Mouse (Mus musculus): ENCODE measurements around the gene Sycp3. TPM values are rescaled to one million over a fixed set of nuclear protein-coding genes. Genes with fewer than 3 reads are reported as not detected.

The Sycp3 gene
- total and polyA plus RNA-seq, 2 experiments from 2014 or later: 1.4 TPM; not detected in 1

DNA sequence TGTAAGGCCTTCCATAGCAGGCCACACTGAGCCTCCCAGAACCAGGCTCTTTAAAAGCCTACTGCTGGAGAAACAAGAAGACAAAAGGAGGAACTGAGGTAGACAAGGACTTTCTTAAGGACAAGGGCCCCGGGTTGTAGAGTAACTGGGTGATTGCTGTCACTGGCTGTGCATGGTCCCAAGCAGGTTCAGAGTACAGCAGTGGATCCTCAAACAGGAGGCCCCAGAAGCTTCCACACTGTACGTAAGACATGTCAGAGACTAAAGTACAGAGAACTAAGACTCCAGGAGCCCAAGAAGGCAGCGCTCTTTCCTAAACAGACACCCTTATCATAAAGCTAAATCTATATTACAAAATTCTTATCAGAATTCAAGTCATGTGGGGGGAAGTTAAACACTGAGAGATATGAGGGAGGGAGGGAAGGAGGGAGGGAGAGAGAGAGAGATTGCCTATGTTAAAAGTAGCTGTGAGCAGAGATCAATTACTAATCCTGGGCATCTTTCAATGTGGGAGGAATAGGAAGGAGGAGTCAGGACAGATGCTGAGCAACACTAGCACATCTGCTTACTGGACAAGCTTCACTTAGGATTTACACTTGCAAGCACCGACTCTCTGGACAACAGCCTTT is 35.7 kb downstream of the Sycp3 start:
- no peak overlapping the region for H3K27ac ChIP-seq (ENCODE audit: low read depth, low read length)
- ATAC-seq (ENCODE audit: low FRiP score): no peak

DNA sequence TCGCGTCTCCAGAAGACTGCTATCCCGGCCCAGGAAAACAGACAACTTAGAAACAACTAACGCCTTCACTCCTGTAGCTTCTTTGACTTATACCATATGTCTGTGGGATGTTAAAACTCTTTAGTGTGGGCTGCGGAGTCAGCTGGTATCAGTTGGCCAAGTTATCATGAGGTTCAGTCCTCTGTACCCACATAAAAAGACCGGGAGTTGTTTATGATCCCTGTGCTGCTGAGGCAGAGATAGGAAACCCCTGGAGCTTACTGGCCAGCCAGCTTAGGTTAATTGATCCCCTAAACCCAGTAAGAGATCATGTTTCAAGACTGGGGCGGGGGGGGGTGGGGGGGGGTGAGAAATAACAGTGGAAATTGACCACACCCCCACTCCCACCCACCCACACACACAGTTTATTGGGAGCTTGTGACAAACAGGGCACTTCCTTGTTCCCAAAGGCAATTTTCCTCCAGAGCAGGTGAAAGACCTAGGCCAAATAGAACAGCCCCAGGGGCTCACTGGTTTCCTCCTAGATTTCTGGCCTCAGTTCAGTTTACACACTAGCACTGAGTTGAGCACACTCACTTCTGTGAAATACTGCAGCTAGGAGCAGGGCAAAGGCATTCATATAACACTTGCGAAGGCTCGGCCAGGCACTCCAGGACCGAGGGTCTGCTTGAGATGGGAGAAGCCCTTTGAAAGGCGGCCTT is 37.6 kb downstream of the Sycp3 start:
- no peaks in the 10 kb centered on the region for H3K9me3 ChIP-seq (ENCODE audit: low read length)
- H3K27ac ChIP-seq (ENCODE audit: low read depth, low read length): no peak overlapping the region
- 82% methylated on average over 11 of the region's 11 CpGs for WGBS
- no peaks in the 10 kb centered on the region for H3K36me3 ChIP-seq (ENCODE audit: insufficient read depth, low read length)
- H3K27me3 ChIP-seq (ENCODE audit: insufficient read depth, low read length): no peaks in the 10 kb centered on the region
- DNase-seq (ENCODE audit: low spot score): no peak
- H3K4me3 ChIP-seq (ENCODE audit: low read depth, low read length): no peak overlapping the region
- no peak overlapping the region for H3K4me2 ChIP-seq (ENCODE audit: low read depth, low read length, poor library complexity, severe bottlenecking)
- no peak overlapping the region for H3K9ac ChIP-seq (replicated peaks; ENCODE audit: low read length, poor library complexity, severe bottlenecking)
- H3K4me1 ChIP-seq (ENCODE audit: insufficient read depth, low read length): peaks cover 2% of the 10 kb centered on the region; the same call in 1 of the 2 replicates
- no peak for TF ChIP-seq CTCF (IDR thresholded peaks at IDR 0.05)
- no peak for ATAC-seq (ENCODE audit: low FRiP score)

More for the DNA sequence above, 35.7 kb downstream of the Sycp3 start:
- Histone ChIP-seq H3K27me3 (ENCODE audit: insufficient read depth, low read length) (no peaks in the 10 kb centered on the region), H3K4me1 (ENCODE audit: insufficient read depth, low read length) (no peaks in the 10 kb centered on the region), H3K36me3 (ENCODE audit: insufficient read depth, low read length) (no peaks in the 10 kb centered on the region), H3K4me3 (ENCODE audit: low read depth, low read length) (no peak overlapping the region), H3K9ac (replicated peaks; ENCODE audit: low read length, poor library complexity, severe bottlenecking) (no peak overlapping the region), H3K9me3 (ENCODE audit: low read length) (no peaks in the 10 kb centered on the region), H3K4me2 (ENCODE audit: low read depth, low read length, poor library complexity, severe bottlenecking) (no peak overlapping the region)
- DNase-seq (ENCODE audit: low spot score): no peak
- 77% methylated on average over 4 of the region's 4 CpGs for WGBS
- TF ChIP-seq CTCF (IDR thresholded peaks at IDR 0.05): no peak

DNA sequence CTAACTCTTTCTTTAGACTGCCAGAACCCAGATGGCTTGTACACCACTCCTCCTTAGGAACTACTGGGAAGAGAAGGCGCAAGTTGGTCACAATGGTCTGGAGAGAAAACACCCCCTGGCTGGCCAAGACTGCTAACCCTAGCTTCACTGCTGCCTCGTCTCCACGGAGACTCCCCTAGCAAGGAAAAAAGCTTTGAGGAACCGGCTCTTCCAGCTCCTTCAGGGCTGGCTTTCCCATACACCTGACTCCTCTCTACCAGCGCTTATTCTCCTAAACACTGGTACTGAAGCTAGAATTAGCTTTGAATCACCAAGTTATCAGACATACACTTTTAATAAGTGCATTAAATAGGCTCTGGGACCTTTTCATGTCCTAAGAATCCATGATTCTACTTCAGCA is 40.6 kb downstream of the Sycp3 start:
- Histone ChIP-seq H3K9ac (replicated peaks; ENCODE audit: low read length, poor library complexity, severe bottlenecking) (no peak overlapping the region), H3K4me1 (ENCODE audit: insufficient read depth, low read length) (peaks cover 8% of the 10 kb centered on the region; the same call in 1 of the 2 replicates), H3K36me3 (ENCODE audit: insufficient read depth, low read length) (no peaks in the 10 kb centered on the region), H3K27ac (ENCODE audit: low read depth, low read length) (no peak overlapping the region), H3K4me2 (ENCODE audit: low read depth, low read length, poor library complexity, severe bottlenecking) (no peak overlapping the region), H3K4me3 (ENCODE audit: low read depth, low read length) (no peak overlapping the region), H3K9me3 (ENCODE audit: low read length) (no peaks in the 10 kb centered on the region), H3K27me3 (ENCODE audit: insufficient read depth, low read length) (no peaks in the 10 kb centered on the region)
- TF ChIP-seq CTCF (IDR thresholded peaks at IDR 0.05): no peak
- WGBS: 59% methylated on average over 5 of the region's 5 CpGs
- ATAC-seq (ENCODE audit: low FRiP score) (no peak), DNase-seq (ENCODE audit: low spot score) (no peak)

DNA sequence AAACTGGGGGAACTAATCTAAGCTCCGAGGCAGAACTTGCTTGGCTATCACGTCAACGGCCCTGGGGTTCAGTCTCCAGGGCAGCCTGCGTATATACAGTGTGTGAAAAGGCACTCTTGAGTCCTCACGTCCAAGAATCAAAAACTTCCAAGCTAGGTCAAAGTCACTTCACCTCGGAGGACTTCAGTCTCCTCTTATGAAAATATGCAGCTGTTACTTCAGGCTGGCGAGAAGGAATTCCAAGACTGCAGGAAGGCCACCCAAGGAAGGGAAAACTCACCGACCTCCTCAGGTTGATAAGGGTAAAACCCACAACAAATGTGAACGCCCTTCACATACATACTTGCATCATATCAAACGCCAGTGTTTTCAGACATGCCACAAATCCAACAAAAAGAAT is 42.0 kb downstream of the Sycp3 start:
- H3K4me2 ChIP-seq (ENCODE audit: low read depth, low read length, poor library complexity, severe bottlenecking): no peak overlapping the region
- peaks cover 8% of the 10 kb centered on the region; the same call in 1 of the 2 replicates for H3K4me1 ChIP-seq (ENCODE audit: insufficient read depth, low read length)
- WGBS: 84% methylated on average over 10 of the region's 10 CpGs
- no peak overlapping the region for H3K9ac ChIP-seq (replicated peaks; ENCODE audit: low read length, poor library complexity, severe bottlenecking)
- H3K27me3 ChIP-seq (ENCODE audit: insufficient read depth, low read length): no peaks in the 10 kb centered on the region
- H3K4me3 ChIP-seq (ENCODE audit: low read depth, low read length): no peak overlapping the region
- H3K27ac ChIP-seq (ENCODE audit: low read depth, low read length): no peak overlapping the region
- no peaks in the 10 kb centered on the region for H3K36me3 ChIP-seq (ENCODE audit: insufficient read depth, low read length)
- H3K9me3 ChIP-seq (ENCODE audit: low read length): no peaks in the 10 kb centered on the region
- TF ChIP-seq CTCF (IDR thresholded peaks at IDR 0.05): no peak
- ATAC-seq (ENCODE audit: low FRiP score): no peak
- DNase-seq (ENCODE audit: low spot score): no peak

DNA sequence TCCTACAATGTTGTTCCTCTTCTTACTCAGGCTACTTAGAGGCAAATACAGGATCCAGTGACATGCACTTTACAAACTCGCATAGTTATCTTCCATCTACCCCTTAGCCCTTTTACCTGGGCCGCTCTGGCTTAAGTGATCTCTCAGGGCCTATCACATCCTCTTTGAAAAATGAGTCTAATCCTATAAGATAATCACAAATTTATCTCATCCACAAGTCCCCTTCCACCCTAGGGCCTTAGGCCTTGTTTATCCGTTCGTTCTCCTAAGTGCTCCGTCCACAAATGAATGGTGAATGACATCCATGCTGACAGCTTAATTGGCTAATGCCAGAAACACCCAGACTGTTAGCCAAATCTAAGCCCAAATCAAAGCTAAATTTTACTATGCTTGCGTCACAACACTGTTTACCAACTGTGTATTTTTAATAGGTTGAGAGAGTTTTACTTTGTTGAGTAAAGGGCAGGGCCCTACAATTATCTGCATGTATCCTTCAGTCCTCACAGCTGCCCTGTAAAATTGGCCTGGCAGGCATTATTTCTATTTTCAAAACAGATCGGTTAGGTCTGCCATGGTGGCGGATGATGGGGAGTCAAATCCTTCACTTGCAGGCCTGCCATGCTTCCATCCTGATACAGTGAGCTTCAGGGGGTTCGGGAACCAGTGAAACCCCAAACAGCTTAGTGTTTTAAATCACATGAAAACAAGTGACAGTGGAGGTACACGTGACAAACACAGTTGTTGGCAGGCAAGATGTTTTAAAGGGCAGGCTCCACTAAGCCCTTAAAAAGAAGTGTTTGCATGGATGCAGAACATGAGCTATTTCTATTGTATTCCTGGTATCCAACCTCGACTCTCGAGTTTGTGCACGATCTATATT is 42.8 kb downstream of the Sycp3 start:
- H3K4me1 ChIP-seq (ENCODE audit: insufficient read depth, low read length): peaks cover 8% of the 10 kb centered on the region; the same call in 1 of the 2 replicates
- DNase-seq (ENCODE audit: low spot score) (peak; percentile 34), ATAC-seq (ENCODE audit: low FRiP score) (no peak)
- H3K9me3 ChIP-seq (ENCODE audit: low read length): no peaks in the 10 kb centered on the region
- no peak overlapping the region for H3K27ac ChIP-seq (ENCODE audit: low read depth, low read length)
- WGBS: 38% methylated on average over 13 of the region's 13 CpGs
- no peaks in the 10 kb centered on the region for H3K36me3 ChIP-seq (ENCODE audit: insufficient read depth, low read length)
- H3K27me3 ChIP-seq (ENCODE audit: insufficient read depth, low read length): no peaks in the 10 kb centered on the region
- H3K9ac ChIP-seq (replicated peaks; ENCODE audit: low read length, poor library complexity, severe bottlenecking): 0 out of 2 replicates have a peak overlapping the region, but pooled peaks have one; percentile 19
- TF ChIP-seq CTCF (IDR thresholded peaks at IDR 0.05): no peak
- H3K4me3 ChIP-seq (ENCODE audit: low read depth, low read length): peak overlapping the region; percentile 80
- H3K4me2 ChIP-seq (ENCODE audit: low read depth, low read length, poor library complexity, severe bottlenecking): peak overlapping the region; percentile 84

Measured in midbrain, postnatal 0 days (tissue).